Mouse (Mus musculus): ENCODE results near the gene Mical3.

The Mical3 gene

DNA sequence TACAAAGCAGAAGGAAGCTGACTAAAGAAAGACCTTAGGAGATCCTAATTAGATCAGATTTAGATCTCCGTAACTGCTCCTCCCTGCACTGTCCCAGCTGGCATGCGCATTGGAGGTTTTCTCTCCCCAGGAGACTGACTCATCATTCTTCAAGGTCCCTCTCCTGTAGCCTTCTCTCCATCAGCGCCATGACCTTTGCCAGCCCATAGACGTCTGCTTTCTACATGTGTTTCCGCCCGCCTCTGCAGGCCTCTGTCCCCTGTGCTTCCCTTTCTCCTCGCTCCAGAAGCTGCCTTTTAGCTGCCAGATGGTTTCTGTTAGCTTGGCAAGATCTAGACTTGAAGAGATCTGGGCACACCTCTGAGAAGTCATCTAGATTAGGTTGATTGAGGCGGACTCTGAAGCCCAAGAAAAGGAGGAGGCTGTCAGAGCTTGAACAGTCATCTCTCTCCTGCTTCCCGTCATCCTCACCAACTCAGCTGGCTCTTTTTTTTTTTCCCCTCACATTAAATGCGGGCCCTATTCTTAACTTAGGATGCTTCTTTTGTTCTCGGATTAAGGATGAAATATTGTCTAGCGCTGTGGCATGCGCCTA lies 14.3 kb upstream of the Mical3 start:
- DNase-seq, result no peak

- peak; percentile 59 for DNase-seq
Observed at GRCm38 (mm10) chr6:121144066-121144465, 13.3 kb upstream of the Mical3 start.

DNA sequence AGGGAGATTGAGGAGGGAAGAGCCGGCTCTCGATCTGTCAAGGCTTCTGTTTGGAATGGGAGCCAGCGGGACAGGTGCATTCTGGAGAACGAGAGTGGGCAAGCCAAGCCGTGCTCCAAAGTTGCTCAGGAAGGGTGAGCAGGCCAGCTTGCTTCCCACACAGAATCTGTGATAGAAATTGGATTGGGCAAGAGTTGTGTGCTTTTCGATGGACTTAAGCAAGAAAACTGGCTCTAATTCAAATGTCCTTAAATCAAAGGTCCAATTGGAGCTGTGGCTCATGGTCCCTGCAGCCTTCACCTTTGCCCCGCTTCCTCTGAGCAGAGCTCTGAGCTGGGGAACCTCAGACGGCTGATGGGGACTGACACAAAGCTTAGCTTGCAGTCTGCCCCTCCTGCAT lies 12.6 kb upstream of the Mical3 start:
- DNase-seq, result no peak

DNA sequence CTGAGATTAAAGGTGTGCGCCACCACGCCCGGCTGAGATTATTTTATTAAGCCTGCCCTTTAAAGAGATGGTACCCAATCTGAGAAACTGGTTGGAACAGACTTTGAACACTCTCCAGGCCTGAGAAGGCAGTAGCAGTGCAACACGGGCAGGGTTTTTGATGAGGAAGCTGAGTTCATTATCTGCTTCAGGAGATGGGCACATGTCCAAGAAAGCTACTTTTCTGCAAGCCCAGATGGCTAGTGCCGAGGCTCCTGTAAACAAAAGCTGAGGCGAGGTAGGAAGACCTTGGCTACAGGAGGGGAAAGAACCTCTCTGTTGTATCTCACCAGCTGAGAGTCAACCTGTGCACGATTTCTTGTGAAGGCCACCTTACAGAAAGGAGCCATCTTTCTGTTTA lies 11.5 kb upstream of the Mical3 start:
- DNase-seq, result no peak

- no peak for DNase-seq
Observed at GRCm38 (mm10) chr6:121139271-121139670, 8.5 kb upstream of the Mical3 start.

GRCm38 (mm10) chr6:121138338-121139040 lies 7.7 kb upstream of the Mical3 start:
- DNase-seq, result no peak

- DNase-seq, result no peak
Observed at GRCm38 (mm10) chr6:121137222-121137621, 6.4 kb upstream of the Mical3 start.

DNA sequence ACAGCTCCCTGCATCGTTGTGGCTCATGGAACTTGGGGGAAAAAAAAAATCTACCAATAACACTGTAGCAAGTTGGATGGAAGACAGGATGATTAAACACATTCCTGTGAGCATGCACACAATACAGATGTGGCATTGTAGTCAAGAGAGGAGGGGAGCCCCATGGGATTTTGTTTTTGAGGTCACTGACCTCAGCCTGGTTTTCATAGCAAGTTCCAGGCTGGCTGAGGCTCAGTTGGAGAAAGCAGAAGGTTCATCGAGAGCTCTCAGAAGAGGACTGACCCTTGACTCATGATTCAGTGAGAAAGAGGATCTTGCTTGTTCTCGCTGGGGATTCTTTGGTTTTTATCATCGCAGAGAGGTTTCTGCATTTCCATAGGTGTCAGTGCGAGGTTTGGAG lies 4.1 kb upstream of the Mical3 start:
- no peak for DNase-seq

- no peak for DNase-seq
Observed at GRCm38 (mm10) chr6:121134249-121134648, 3.5 kb upstream of the Mical3 start.

DNA sequence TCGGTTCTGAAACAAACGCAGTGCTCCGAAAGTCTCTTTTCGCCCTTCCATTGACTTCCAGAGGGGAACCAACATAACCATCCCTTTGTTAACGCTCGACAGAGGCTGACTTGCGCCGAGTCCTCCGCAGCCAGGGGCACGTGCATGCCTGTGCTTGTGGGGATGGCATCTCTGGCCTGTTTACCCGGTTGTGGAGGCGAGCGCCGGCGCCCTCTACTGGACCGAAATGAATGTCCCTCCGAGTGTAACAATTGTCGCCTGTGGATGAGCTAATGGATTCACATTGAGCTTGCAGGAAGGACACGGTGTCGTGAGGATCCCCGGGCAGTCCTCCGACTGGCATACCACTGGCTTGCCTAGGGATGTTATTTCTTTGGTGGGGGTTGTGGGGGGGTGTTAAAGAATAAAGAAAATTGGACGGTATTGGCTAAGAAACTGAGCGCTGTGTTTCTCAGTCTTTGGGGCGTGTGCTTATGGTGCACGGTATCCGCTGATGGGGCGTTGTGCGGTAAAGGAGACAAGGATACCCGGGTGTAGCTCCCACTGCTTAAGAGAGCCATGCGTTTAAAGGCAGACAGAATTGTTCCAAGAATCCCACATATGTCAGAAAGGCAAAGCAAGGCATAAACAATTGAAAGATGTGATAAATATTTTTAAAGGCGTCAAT lies 627 bp downstream of the Mical3 start:
- peak; percentile 95 for DNase-seq

DNA sequence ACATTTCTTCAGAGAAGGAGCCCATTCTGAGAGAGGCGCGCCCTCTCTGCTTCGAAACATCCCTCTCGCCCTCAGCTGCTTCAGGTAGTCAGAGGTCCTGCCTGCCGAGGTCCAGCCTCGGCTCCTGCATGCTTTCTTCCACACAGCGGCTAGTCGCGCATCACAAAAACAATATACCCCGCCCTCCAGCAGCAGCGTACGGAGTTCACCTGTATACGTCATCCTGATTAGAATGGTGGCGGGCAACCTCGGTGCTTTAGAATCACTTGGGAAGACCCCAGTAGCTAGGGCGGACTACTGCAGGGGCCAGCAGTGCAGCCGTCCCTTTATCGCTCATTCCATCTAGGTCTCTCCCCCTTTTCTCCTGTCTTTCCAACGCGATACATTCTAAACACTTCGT lies 1.3 kb downstream of the Mical3 start:
- peak; percentile 58 for DNase-seq

DNA sequence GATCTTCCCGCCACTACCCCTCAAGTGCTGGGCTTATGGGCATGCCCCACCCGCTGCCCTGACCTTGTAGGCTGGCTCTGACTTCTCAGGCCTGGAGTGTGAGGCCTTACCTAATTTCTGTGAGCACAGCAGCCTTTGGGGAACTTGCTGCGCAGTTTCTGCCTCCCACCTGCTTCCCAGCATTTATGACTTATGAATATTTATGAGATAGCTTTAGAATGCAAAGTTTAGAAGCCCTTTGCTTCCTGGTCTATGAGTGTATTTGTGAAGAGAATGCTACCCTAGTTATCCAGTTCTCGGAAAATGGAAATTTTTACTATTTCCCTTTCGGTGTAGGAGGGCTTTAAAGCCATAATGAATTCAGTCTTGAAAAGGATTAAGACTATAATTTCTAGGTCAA lies 2.1 kb downstream of the Mical3 start:
- DNase-seq, result no peak

- peak; percentile 69 for DNase-seq
Observed at GRCm38 (mm10) chr6:121127726-121128125, 3.1 kb downstream of the Mical3 start.

GRCm38 (mm10) chr6:121126202-121126601 lies 4.6 kb downstream of the Mical3 start:
- DNase-seq, result no peak

DNA sequence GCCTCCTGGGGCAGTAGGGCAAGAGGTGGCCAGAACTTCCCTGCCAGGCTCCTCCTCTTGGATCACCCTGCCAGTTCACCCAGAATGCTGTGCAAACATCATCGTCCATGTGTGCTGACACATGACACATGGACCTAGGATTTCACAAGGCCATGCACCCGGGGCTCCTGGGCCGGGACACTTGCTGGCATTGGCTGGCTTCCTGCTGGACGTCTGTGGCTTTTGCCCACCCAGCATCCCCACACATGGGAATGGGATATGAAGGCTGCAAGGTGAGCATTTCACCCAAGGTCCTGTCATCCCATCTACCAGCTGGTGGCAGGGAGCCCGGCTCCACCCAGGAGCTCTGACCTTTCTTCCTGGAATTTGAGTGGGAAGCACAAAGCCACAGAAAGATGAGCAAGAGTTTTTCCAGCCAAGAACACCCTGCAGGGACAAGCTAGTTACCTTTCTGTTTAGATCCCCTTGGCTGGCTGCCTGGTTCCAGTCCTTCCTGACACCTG lies 8.0 kb downstream of the Mical3 start:
- no peak for DNase-seq

- DNase-seq, result no peak
Observed at GRCm38 (mm10) chr6:121120776-121121175, 10.0 kb downstream of the Mical3 start.

DNA sequence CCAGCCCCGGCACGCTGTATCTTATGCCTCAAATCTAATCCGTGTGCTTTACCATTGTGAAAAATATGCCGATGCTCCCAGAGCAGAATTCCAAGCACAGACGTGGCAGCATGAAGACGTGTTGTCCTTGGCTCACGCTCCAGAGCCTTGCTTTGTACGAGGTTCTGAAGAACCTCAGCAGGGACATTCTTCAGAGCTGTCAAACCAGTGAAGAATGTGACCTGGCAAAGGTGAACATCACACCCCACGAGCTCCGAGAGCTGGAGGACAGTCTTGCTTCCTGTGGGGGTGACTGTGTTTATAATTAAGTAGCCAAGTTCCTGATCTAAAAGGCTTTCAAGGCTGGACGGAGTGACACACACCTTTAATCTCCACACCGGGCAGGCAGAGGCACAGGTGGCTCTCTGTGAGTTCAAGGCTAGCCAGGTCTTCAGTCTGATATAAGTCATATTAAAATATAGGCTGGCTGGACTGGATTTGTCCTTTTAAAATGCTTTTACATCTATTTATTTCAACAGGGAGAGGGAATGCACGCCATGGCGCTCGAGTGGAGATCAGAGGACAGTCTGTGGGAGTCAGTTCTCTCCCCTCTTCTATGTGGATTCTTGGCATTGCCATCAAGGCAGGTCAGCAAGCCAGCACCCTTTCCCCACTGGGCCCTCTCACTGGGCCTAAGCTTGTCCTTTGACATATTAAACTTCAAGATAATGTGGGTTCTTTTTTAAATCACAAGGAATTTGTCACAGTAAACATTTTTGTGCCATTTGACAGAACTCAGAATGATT lies 12.6 kb downstream of the Mical3 start:
- DNase-seq, result no peak

DNA sequence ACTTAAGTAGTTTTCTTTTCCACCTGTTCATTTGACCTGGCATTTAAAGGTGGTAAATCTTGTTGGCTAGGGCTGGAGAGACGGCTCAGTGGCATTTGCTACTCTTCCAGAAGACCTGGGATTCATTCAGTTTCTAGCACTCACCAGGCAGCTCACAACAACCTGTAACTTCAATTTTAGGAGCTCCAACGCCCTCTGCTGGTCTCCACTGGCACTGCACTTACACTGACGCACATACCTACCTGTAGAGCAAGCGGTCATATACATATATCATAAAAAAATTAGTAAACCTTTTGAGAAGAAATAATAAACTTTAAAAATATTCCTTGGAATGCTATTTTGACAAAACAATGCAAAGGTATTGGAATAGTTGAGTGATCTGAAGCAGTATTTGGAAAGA lies 13.7 kb downstream of the Mical3 start:
- DNase-seq, result no peak

DNA sequence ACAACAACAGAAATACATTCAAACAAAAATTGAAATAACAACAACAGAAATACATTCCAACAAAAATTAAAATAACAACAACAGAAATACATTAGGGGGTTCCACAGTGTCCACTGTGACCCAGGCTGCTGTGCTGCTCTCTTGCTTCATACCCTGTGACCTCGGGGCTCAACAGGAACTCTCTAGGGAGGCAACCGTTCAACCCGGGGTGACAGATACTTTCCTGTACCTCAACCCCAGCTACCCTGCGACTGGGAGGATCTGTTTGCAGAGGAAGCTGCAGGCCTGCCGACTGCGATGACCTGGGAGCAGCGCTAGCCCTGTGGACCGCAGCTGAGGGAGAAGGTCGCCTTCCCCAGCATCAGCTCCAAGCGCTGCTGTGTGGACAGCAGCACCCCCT lies 14.4 kb downstream of the Mical3 start:
- no peak for DNase-seq

GRCm38 (mm10) chr6:121111448-121112055 lies 19.2 kb downstream of the Mical3 start:
- peak; percentile 36 for DNase-seq

DNA sequence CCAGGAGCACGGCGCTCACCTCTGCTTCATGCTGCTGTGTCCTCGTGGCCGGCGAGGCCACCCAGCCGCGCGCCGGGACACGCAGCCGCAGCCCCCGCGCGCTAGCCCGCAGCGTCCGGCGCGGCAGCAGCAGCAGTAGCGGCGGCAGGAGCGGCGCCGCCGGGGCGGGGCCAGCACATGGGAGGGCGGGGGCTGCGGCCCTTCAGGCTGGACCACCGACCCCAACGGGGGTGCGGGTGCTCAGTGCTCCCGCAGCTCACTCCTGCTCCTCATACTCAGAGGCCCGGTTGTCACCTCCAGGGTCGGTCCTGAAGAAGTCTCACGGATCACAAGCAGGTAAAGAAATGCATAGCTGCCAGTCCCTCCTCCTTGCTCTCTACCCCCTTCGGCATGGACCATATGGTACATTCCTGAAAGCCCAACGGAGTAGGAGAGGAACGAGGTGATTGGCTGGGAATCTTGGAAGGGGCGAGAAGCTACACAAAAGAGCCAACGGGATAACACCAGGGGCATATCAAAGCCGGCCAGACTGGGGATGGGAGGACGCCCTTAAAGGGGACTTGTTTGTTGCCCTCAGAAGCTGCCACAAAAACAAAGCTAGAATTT lies 20.7 kb downstream of the Mical3 start:
- peak; percentile 99 for DNase-seq

GRCm38 (mm10) chr6:121109181-121109981 lies 21.4 kb downstream of the Mical3 start:
- no peak for DNase-seq

Data from retina, postnatal 1 day (tissue).